9 mouse cellular contexts compared by ENCODE assay signal in genomic region chr8:125898899-125899298, GRCm38 (mm10). TPM values are rescaled to one million over a fixed set of nuclear protein-coding genes. Genes with fewer than 3 reads are reported as not detected.
A peak's percentile ranks its signal among the peaks of the same experiment; 100 is the strongest.
DNase-seq lines count a peak whose midpoint lies in the region; ATAC-seq and TF ChIP-seq lines count a peak whose summit lies in the region.
"Had no signal": no experiment of that assay in that cellular context is flagged by ENCODE, and none has a peak within 500 bp of the region (broad histone marks: within the 10 kb centered on the region; RNA-seq: fewer than 3 reads in every experiment).

No protein-coding gene starts in this region.

- WGBS in heart, adult 2 months = 0% methylated on average over 6 of the region's 6 CpGs
- WGBS in heart, embryonic 10.5 days = 0% methylated on average over 6 of the region's 6 CpGs
- 0% methylated on average over 6 of the region's 6 CpGs for WGBS in forebrain, embryonic 15.5 days
- 0% methylated on average over 6 of the region's 6 CpGs for WGBS in midbrain, embryonic 13.5 days

- peak overlapping the region; percentile 73 for H3K4me2 ChIP-seq in forebrain, embryonic 15.5 days (replicated peaks)
- peak overlapping the region; percentile 63 for H3K4me2 ChIP-seq in midbrain, embryonic 13.5 days (replicated peaks)

- ATAC-seq in forebrain, embryonic 15.5 days (replicated peaks) = 0 out of 2 replicates have a peak, but pooled peaks have one; percentile 20
- 0 out of 2 replicates have a peak, but pooled peaks have one; percentile 16 for ATAC-seq in midbrain, embryonic 13.5 days

- H3K9ac ChIP-seq in heart, adult 2 months (ENCODE audit: low read depth, low read length) = no peak overlapping the region
- H3K9ac ChIP-seq in forebrain, embryonic 15.5 days (replicated peaks) = peak overlapping the region; percentile 71
- H3K9ac ChIP-seq in midbrain, embryonic 13.5 days (replicated peaks) = no peak overlapping the region

- H3K27me3 ChIP-seq in heart, adult 2 months (ENCODE audit: control insufficient read depth, insufficient read depth, low read length) = peaks cover 8% of the 10 kb centered on the region
- H3K27me3 ChIP-seq in heart, embryonic 10.5 days (ENCODE audit: insufficient read depth, poor library complexity, severe bottlenecking) = peaks cover 51% of the 10 kb centered on the region
- H3K27me3 ChIP-seq in forebrain, embryonic 15.5 days = 0 out of 2 replicates have a peak, but pooled peaks cover 4% of the 10 kb centered on the region
- H3K27me3 ChIP-seq in midbrain, embryonic 13.5 days = peaks cover 25% of the 10 kb centered on the region

- TF ChIP-seq POLR2A in heart, adult 2 months (IDR thresholded peaks at IDR 0.05; ENCODE audit: insufficient read depth, low read depth, low read length) = no peak

- TF ChIP-seq EP300 in heart, adult 2 months (IDR thresholded peaks at IDR 0.05; ENCODE audit: insufficient read depth, low read depth, low read length) = no peak

- no peaks in the 10 kb centered on the region for H3K36me3 ChIP-seq in heart, adult 2 months (ENCODE audit: control insufficient read depth, insufficient read depth, low read length)
- no peaks in the 10 kb centered on the region for H3K36me3 ChIP-seq in heart, embryonic 10.5 days
- no peaks in the 10 kb centered on the region for H3K36me3 ChIP-seq in forebrain, embryonic 15.5 days
- no peaks in the 10 kb centered on the region for H3K36me3 ChIP-seq in midbrain, embryonic 13.5 days

- H3K79me2 ChIP-seq in heart, adult 2 months (replicated peaks; ENCODE audit: control insufficient read depth, insufficient read depth, low read length) = no peaks in the 10 kb centered on the region

- no peaks in the 10 kb centered on the region for H3K9me3 ChIP-seq in heart, embryonic 10.5 days
- H3K9me3 ChIP-seq in forebrain, embryonic 15.5 days = no peaks in the 10 kb centered on the region
- no peaks in the 10 kb centered on the region for H3K9me3 ChIP-seq in midbrain, embryonic 13.5 days

- intact Hi-C loops in heart, adult 2 months (cut with DNase I) = no loop called here

- TF ChIP-seq CTCF in heart, adult 2 months (IDR thresholded peaks at IDR 0.05) = peak; percentile 80

- no peaks in the 10 kb centered on the region for H3K4me1 ChIP-seq in heart, adult 2 months (ENCODE audit: control insufficient read depth, insufficient read depth, low read length)
- peaks cover 11% of the 10 kb centered on the region for H3K4me1 ChIP-seq in heart, embryonic 10.5 days
- peaks cover 21% of the 10 kb centered on the region for H3K4me1 ChIP-seq in forebrain, embryonic 15.5 days
- peaks cover 18% of the 10 kb centered on the region for H3K4me1 ChIP-seq in midbrain, embryonic 13.5 days (replicated peaks)

- H3K4me3 ChIP-seq in heart, adult 2 months = no peak overlapping the region
- H3K4me3 ChIP-seq in heart, embryonic 10.5 days = no peak overlapping the region
- peak overlapping the region; percentile 64 for H3K4me3 ChIP-seq in forebrain, embryonic 15.5 days
- H3K4me3 ChIP-seq in midbrain, embryonic 13.5 days (replicated peaks) = peak overlapping the region; percentile 56

- DNase-seq in heart, adult 2 months = no peak
- DNase-seq in heart, embryonic 10.5 days (ENCODE audit: low spot score) = no peak
- peak; percentile 22 for DNase-seq in CD4-positive helper T cell, adult 2 months (ENCODE audit: low read depth, low spot score)
- peak; percentile 56 for DNase-seq in cerebellum, adult 11-12 months
- DNase-seq in layer of hippocampus, adult 9-11 months = peak; percentile 35
- peak; percentile 42 for DNase-seq in thymus, postnatal 0 days (ENCODE audit: low spot score)

- no peak overlapping the region for H3K27ac ChIP-seq in heart, adult 2 months
- no peak overlapping the region for H3K27ac ChIP-seq in heart, embryonic 10.5 days
- peak overlapping the region; percentile 75 for H3K27ac ChIP-seq in forebrain, embryonic 15.5 days (replicated peaks)
- H3K27ac ChIP-seq in midbrain, embryonic 13.5 days = peak overlapping the region; percentile 40; the same call in 1 of the 2 replicates

RNA-seq across cellular contexts. Expression of gene Pcnx2, which starts 0.8 kb away (rescaled TPM):
- under 1 TPM; 0.34 to 0.36 TPM for total RNA-seq in heart, adult 2 months (2021)
- polyA plus RNA-seq in heart, adult 2 months (2012; rRNA removed) = 0.79 and 0.86 TPM in 2 replicates
- 0.17 and 0.44 TPM in 2 replicates for polyA plus RNA-seq in heart, embryonic 10.5 days (2016; fragmentation: Nextera tagmentation; extraction: Ambion mirVana)
- 3.8 and 4.2 TPM in 2 replicates for polyA plus RNA-seq in forebrain, embryonic 15.5 days (2015; fragmentation: Nextera tagmentation; extraction: Ambion mirVana)
- polyA plus RNA-seq in midbrain, embryonic 13.5 days (2015; fragmentation: Nextera tagmentation; extraction: Ambion mirVana) = 3.6 and 3.8 TPM in 2 replicates
- 0.03 and 0.07 TPM in 2 replicates for polyA plus RNA-seq in thymus, postnatal 0 days (2015; fragmentation: Nextera tagmentation; extraction: Ambion mirVana)
- total RNA-seq: neutrophil, adult 5-6 weeks had no signal

RNA-seq across cellular contexts. Expression of gene Map3k21, which starts 11.4 kb away (rescaled TPM):
- 1 to 10 TPM in 1 of 2 experiments, under 1 TPM in 1; 0.66 to 1.1 TPM for total RNA-seq in heart, adult 2 months (2021)
- polyA plus RNA-seq in heart, adult 2 months (2012; rRNA removed) = 0.50 and 0.51 TPM in 2 replicates
- polyA plus RNA-seq in heart, embryonic 10.5 days (2016; fragmentation: Nextera tagmentation; extraction: Ambion mirVana) = 0.09 and 0.15 TPM in 2 replicates
- polyA plus RNA-seq in forebrain, embryonic 15.5 days (2015; fragmentation: Nextera tagmentation; extraction: Ambion mirVana) = 0.20 and 0.50 TPM in 2 replicates
- polyA plus RNA-seq in midbrain, embryonic 13.5 days (2015; fragmentation: Nextera tagmentation; extraction: Ambion mirVana) = 0.13 and 0.16 TPM in 2 replicates
- 0.03 TPM in 1 of 2 replicates, not detected in the other for polyA plus RNA-seq in thymus, postnatal 0 days (2015; fragmentation: Nextera tagmentation; extraction: Ambion mirVana)
- total RNA-seq: neutrophil, adult 5-6 weeks had no signal

Comparison
In these comparisons a context has a peak if more than half of its experiments do, and no peak if none do; other contexts are left out.
1. DNase-seq: peak in CD4-positive helper T cell, adult 2 months (single experiment), cerebellum, adult 11-12 months (single experiment), layer of hippocampus, adult 9-11 months (single experiment) and thymus, postnatal 0 days (single experiment); none in heart, adult 2 months (0 of 2) and heart, embryonic 10.5 days (single experiment).
2. H3K27ac ChIP-seq: peak in forebrain, embryonic 15.5 days (single experiment) and midbrain, embryonic 13.5 days (single experiment); none in heart, adult 2 months (single experiment) and heart, embryonic 10.5 days (single experiment).
3. H3K4me3 ChIP-seq: peak in forebrain, embryonic 15.5 days (single experiment) and midbrain, embryonic 13.5 days (single experiment); none in heart, adult 2 months (single experiment) and heart, embryonic 10.5 days (single experiment).